Mouse (Mus musculus) lung, embryonic 14.5 days (tissue): Measurements from ENCODE around the gene Nr4a3. TPM values are rescaled to one million over a fixed set of nuclear protein-coding genes. Genes with fewer than 3 reads are reported as not detected.

Experiments
- ATAC-seq: fragments of 200-750 bp; cut with Nextera tagmentation; 2 replicates; pipeline ENCODE4 v1.8.0; 2017; ENCODE audit warnings: mild to moderate bottlenecking, moderate TSS enrichment, moderate library complexity; ENCODE audit not compliant: insufficient read depth
- DNase-seq: peaks from one replicate; pipeline ENCODE4 v3.0.0-alpha.2; 2015
- H3K27ac ChIP-seq: fragments of 300-500 bp; sonication (generic); 2 replicates; pipeline ENCODE4 v1.5.1; 2014; ENCODE audit warnings: low read depth, mild to moderate bottlenecking, moderate library complexity
- H3K27me3 ChIP-seq: fragments of 300-500 bp; sonication (generic); 2 replicates; pipeline ENCODE4 v1.6.1; 2014; ENCODE audit warnings: low read length, control low read depth; ENCODE audit not compliant: insufficient read depth
- H3K36me3 ChIP-seq: fragments of 300-500 bp; sonication (generic); 2 replicates; pipeline ENCODE4 v1.6.1; 2014; ENCODE audit warnings: control low read depth; ENCODE audit not compliant: insufficient read depth
- H3K4me1 ChIP-seq: fragments of 300-500 bp; sonication (generic); 2 replicates; pipeline ENCODE4 v1.6.1; 2014; ENCODE audit warnings: antibody characterized with exemption, control low read depth; ENCODE audit not compliant: insufficient read depth
- H3K4me2 ChIP-seq: fragments of 300-500 bp; sonication (generic); 2 replicates; pipeline ENCODE4 v1.6.1; 2014; ENCODE audit warnings: mild to moderate bottlenecking
- H3K4me3 ChIP-seq: fragments of 300-500 bp; sonication (generic); 2 replicates; pipeline ENCODE4 v1.5.1; 2014; ENCODE audit warnings: low read depth, low read length
- H3K9ac ChIP-seq: fragments of 300-500 bp; sonication (generic); 2 replicates; pipeline ENCODE4 v1.6.1; 2014
- H3K9me3 ChIP-seq: fragments of 300-500 bp; sonication (generic); 2 replicates; pipeline ENCODE4 v1.6.1; 2016; ENCODE audit warnings: low read depth, low read length, control low read depth
- CTCF ChIP-seq: IDR thresholded peaks from 2 replicates; pipeline ENCODE4 v1.5.1; 2016; ENCODE audit warnings: antibody characterized with exemption, low read depth
- WGBS: fragments of 180-500 bp; shearing (Covaris S2); extraction: QIAGEN DNeasy Blood & Tissue Kit; methylation state at CpG from one replicate; pipeline ENCODE4 v1.1.7; 2014; 5-methylcytosine and 5-hydroxymethylcytosine counted together
- polyA plus RNA-seq: library from polyadenylated mRNA; unstranded; fragments of >200 nt; fragmentation: Nextera tagmentation; extraction: Ambion mirVana; gene quantifications from 2 replicates; pipeline ENCODE4 v1.2.1, GENCODE M21; 2014

Nr4a3 gene
- polyA plus RNA-seq, 1 experiment from 2014 or later, result 0.22 TPM

- Histone ChIP-seq H3K4me3 (no peak overlapping the region), H3K4me2 (no peak overlapping the region), H3K9me3 (no peaks in the 10 kb centered on the region), H3K9ac (no peak overlapping the region), H3K4me1 (no peaks in the 10 kb centered on the region), H3K27ac (no peak overlapping the region), H3K27me3 (no peaks in the 10 kb centered on the region), H3K36me3 (no peaks in the 10 kb centered on the region)
- TF ChIP-seq CTCF, result no peak
- no peak for ATAC-seq
- DNase-seq, result no peak
- WGBS, result 66% methylated on average over 5 of the region's 5 CpGs
Observed at GRCm38 (mm10) chr4:48105387-48105786, 60.4 kb downstream of the Nr4a3 start.

GRCm38 (mm10) chr4:48107086-48107485, 62.1 kb downstream of the Nr4a3 start:
- Histone ChIP-seq H3K4me3 (no peak overlapping the region), H3K4me2 (no peak overlapping the region), H3K27ac (no peak overlapping the region), H3K27me3 (no peaks in the 10 kb centered on the region), H3K9me3 (no peaks in the 10 kb centered on the region), H3K4me1 (no peaks in the 10 kb centered on the region), H3K9ac (no peak overlapping the region), H3K36me3 (no peaks in the 10 kb centered on the region)
- 78% methylated on average over 6 of the region's 6 CpGs for whole genome bisulfite sequencing
- ATAC-seq (no peak), DNase-seq (no peak)
- no peak for TF ChIP-seq CTCF

- Histone ChIP-seq H3K27me3 (no peaks in the 10 kb centered on the region), H3K4me3 (no peak overlapping the region), H3K4me1 (no peaks in the 10 kb centered on the region), H3K27ac (no peak overlapping the region), H3K9ac (no peak overlapping the region), H3K4me2 (no peak overlapping the region), H3K9me3 (no peaks in the 10 kb centered on the region), H3K36me3 (no peaks in the 10 kb centered on the region)
- peak; percentile 18 for DNase-seq
- no peak for TF ChIP-seq CTCF
- no peak for ATAC-seq
- 60% methylated on average over 2 of the region's 2 CpGs for WGBS
Observed at GRCm38 (mm10) chr4:48108591-48108990, 63.6 kb downstream of the Nr4a3 start.

GRCm38 (mm10) chr4:48110331-48110730, 65.4 kb downstream of the Nr4a3 start:
- H3K27ac ChIP-seq, result no peak overlapping the region
- H3K36me3 ChIP-seq, result no peaks in the 10 kb centered on the region
- no peak overlapping the region for H3K4me2 ChIP-seq
- no peaks in the 10 kb centered on the region for H3K9me3 ChIP-seq
- H3K9ac ChIP-seq, result no peak overlapping the region
- no peaks in the 10 kb centered on the region for H3K27me3 ChIP-seq
- no peak overlapping the region for H3K4me3 ChIP-seq
- 79% methylated on average over 3 of the region's 3 CpGs for WGBS
- peak; percentile 9 for DNase-seq
- no peak for TF ChIP-seq CTCF
- no peaks in the 10 kb centered on the region for H3K4me1 ChIP-seq
- no peak for ATAC-seq

GRCm38 (mm10) chr4:48116191-48116590, 71.2 kb downstream of the Nr4a3 start:
- ATAC-seq, result no peak
- WGBS, result 60% methylated on average over 4 of the region's 4 CpGs

GRCm38 (mm10) chr4:48124416-48124772, 79.4 kb downstream of the Nr4a3 start:
- peak; percentile 89 for ATAC-seq
- 3% methylated on average over 9 of the region's 9 CpGs for WGBS
- peak overlapping the region; percentile 85; the same call in 1 of the 2 replicates for H3K9ac ChIP-seq

More at GRCm38 (mm10) chr4:48116191-48116590, 71.2 kb downstream of the Nr4a3 start:
- Histone ChIP-seq H3K4me2 (no peak overlapping the region), H3K9me3 (no peaks in the 10 kb centered on the region), H3K27me3 (no peaks in the 10 kb centered on the region), H3K36me3 (no peaks in the 10 kb centered on the region), H3K4me3 (no peak overlapping the region), H3K27ac (no peak overlapping the region), H3K9ac (no peak overlapping the region), H3K4me1 (no peaks in the 10 kb centered on the region)
- peak; percentile 25 for DNase-seq
- TF ChIP-seq CTCF, result peak; percentile 43

GRCm38 (mm10) chr4:48124773-48125469, 80.0 kb downstream of the Nr4a3 start, which contains the start of gene Stx17:
Gene Stx17 (plus strand): TSS chr4:48124915.
- H3K27me3 ChIP-seq, result no peaks in the 10 kb centered on the region
- H3K4me1 ChIP-seq, result no peaks in the 10 kb centered on the region
- H3K4me3 ChIP-seq, result peak within 1 kb of the TSS; percentile 75
- peak within 1 kb of the TSS; percentile 85 for H3K9ac ChIP-seq
- WGBS, result under 1% methylated on average over 58 of the region's 58 CpGs
- DNase-seq (peak; percentile 93), ATAC-seq (peak; percentile 100)
- H3K36me3 ChIP-seq, result no peaks in the 10 kb centered on the region
- H3K27ac ChIP-seq, result peak within 1 kb of the TSS; percentile 42; the same call in 1 of the 2 replicates
- TF ChIP-seq CTCF, result no peak
- peak within 1 kb of the TSS; percentile 77 for H3K4me2 ChIP-seq
- H3K9me3 ChIP-seq, result no peaks in the 10 kb centered on the region

More at GRCm38 (mm10) chr4:48124416-48124772, 79.4 kb downstream of the Nr4a3 start:
- DNase-seq, result no peak
- no peak for TF ChIP-seq CTCF
- H3K4me1 ChIP-seq, result no peaks in the 10 kb centered on the region
- H3K4me3 ChIP-seq, result peak overlapping the region; percentile 75
- peak overlapping the region; percentile 77 for H3K4me2 ChIP-seq
- H3K27me3 ChIP-seq, result no peaks in the 10 kb centered on the region
- no peaks in the 10 kb centered on the region for H3K36me3 ChIP-seq
- no peaks in the 10 kb centered on the region for H3K9me3 ChIP-seq
- H3K27ac ChIP-seq, result no peak overlapping the region
